Mouse (Mus musculus) layer of hippocampus, postnatal 10 days (tissue): ENCODE results near the gene Zcchc7. TPM values are rescaled to one million over a fixed set of nuclear protein-coding genes. Genes with fewer than 3 reads are reported as not detected.
A peak's percentile ranks its signal among the peaks of the same experiment; 100 is the strongest.

Experiments used
- DNase-seq, 2 experiments: peaks; one replicate each; pipeline ENCODE4 v3.0.0; 2021; ENCODE audit warnings: low spot score in 2 of 2
- total RNA-seq, 2 experiments: library from RNA; stranded (reverse); gene quantifications; 2 replicates each; pipeline ENCODE4 v1.2.3; 2021

Zcchc7 gene
- total RNA-seq, 2 experiments from 2014 or later: 60.2 to 72.6 TPM

- DNase-seq: no peak
Measured at GRCm38 (mm10) chr4:44953041-44953440, 197.4 kb downstream of the Zcchc7 start.

DNA sequence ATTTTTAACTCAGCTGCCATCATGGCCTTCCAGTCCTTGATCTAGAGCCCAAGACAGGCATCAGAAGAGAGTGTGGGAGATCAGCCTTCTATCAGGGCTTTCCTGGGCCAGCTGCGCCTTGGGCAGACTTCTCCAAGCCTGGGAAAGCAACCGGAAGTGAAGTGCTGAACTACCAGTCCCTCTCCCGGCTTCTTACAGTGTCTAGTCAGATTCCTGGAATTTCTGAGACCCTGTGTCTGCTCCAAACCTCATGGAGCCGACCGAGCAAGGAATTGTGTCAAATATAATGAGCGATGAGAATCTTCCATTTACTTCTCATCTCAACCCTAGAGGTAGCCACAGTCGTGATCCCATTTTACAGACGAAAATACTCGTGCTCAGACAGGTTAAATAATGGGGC lies 203.1 kb downstream of the Zcchc7 start:
- DNase-seq: no peak

GRCm38 (mm10) chr4:44959220-44959619 lies 203.5 kb downstream of the Zcchc7 start:
- no peak for DNase-seq

- DNase-seq: no peak
Measured at GRCm38 (mm10) chr4:44963156-44963555, 207.5 kb downstream of the Zcchc7 start.

GRCm38 (mm10) chr4:44965175-44965574 lies 209.5 kb downstream of the Zcchc7 start:
- no peak for DNase-seq

DNA sequence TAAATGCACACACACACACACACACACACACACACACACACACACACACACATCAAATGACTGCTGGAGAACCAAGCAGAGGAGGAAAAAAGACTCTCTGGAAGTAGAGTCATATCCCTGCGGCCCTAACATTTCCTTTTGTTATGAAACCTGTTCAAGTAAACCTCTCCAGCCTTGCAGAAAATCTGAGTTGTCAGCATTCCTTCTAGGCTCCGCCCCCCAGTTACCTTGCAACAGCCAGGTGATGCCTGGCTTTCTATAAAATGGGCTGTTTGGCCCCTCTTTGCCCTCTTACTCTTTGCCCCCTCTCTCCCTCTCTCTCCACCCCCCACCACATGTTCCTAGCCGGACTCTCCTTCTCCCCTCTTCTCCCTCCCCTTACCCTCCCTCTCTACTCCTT lies 210.1 kb downstream of the Zcchc7 start:
- no peak for DNase-seq

DNA sequence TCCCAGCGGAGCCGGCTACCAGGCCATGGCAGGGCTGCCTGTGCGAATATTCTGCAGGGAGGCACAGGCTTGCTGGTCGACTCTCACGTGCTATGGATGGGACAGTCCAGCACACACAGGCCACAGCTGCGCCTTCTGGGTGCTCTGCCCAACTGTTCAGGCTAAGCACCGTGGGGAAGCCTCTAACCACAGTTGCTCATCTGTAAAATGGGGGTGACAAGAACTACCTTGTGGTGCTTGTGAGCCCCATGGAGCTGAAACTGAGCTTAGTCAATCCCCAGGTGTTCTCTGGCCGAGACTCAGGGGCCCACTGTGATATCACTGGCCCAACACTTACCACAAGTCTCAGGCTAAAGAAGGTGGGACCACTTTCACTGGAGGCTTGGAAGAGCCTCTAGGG lies 211.7 kb downstream of the Zcchc7 start:
- no peak for DNase-seq

- no peak for DNase-seq
Measured at GRCm38 (mm10) chr4:44970056-44970455, 214.4 kb downstream of the Zcchc7 start.

- peak; percentile 45 to 49 for DNase-seq
Measured at GRCm38 (mm10) chr4:44970612-44971110, 215.0 kb downstream of the Zcchc7 start.

- peak; percentile 94 to 96 for DNase-seq
Measured at GRCm38 (mm10) chr4:44973450-44973849, 217.8 kb downstream of the Zcchc7 start.

GRCm38 (mm10) chr4:44973871-44974270 lies 218.2 kb downstream of the Zcchc7 start:
- DNase-seq: no peak

DNA sequence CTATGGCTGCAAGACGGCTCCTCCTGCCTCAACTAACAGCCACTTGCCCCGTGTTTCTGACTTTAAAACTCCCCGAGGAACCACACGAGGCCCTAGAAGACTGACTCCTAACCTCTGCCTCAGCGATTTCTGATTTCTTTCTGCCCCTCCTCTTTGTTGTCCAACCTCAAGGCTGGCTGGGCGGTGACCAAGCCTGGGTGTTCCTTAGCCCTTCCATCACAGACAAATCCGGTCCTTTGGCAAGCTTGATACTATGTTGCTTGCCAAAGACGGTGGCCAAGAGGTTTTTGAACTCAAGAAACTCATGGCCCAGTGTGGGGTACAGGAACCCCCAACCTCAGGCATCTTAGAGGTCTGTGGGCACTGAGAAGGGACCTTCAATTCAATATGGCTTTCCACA lies 218.7 kb downstream of the Zcchc7 start:
- no peak for DNase-seq

DNA sequence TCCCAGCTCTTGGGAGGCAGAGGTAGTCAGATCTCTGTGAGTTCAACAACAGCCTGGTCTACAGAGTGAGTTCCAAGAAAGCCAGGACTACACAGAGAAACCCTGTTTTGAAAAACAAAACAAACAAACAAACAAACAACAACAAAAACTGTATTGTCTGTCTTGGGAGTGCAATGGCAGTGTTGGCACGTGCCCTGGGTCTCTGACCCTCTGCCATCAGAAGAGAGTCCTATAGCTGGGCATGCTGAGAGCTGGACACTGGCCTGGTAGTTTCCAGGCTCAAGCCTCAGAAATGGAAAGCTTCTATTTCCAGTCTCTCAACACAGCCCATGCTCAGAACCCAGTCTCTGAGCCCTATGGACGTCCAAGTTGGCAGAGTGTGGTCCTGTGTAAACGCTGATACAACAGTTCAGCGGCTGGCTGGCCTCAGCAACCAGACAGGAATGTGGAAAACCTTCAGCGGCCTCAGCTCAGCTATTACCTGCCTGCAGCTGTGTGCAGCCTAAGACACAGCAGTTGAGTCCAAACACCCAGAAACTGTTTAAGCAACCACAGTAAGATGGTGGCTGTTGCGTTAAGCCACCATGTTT lies 220.4 kb downstream of the Zcchc7 start:
- no peak for DNase-seq

- DNase-seq: no peak
Measured at GRCm38 (mm10) chr4:44976921-44977710, 221.4 kb downstream of the Zcchc7 start.

DNA sequence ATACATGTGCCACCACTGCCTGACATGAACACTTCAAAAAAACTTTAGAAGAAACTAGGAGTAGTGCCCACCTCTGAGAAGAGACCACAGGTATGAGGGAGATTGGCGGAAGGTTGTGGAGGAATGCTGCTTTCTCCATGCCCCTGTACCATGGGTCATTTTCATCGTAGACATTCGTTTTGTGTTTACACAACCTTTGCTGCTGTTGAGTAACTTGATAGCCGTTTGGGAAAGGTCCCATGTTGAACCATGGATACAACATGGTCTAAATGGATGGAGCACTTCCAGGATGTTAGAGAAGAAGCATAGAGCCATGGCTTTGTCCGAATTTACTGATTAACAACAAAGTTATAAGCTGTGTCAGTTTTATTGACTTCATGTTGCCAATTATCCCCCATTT lies 222.5 kb downstream of the Zcchc7 start:
- DNase-seq: no peak

DNA sequence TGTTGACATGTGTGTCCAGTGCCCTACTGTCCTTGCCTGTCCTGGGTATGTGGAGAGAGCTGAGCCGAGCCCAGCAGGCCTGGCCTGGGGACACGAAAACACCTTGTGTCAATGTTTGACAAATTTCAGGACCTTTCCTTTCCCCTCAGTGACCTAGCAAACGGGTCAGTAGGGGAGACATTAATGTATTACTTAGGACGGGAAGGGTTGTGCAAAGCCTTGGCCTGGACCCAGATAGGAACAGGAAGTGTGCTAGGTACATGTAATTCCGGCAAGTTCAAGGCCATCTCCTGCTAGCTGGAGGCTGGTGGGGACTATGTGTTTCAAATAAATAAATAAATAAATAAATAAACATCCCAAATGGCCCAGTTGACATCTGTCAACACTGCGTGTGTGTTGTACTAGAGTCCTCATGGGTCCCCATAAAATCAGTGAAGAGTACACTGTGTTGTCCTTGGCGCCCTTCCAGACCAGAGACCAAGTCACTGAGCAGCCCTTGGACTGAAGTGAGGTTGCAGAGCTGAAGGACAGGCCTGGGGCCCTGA lies 224.2 kb downstream of the Zcchc7 start:
- no peak for DNase-seq

GRCm38 (mm10) chr4:44981280-44981973 lies 225.8 kb downstream of the Zcchc7 start, which contains the start of gene Grhpr:
Gene Grhpr (plus strand): TSS chr4:44981395.
- peak; percentile 58 to 71 for DNase-seq
